Mouse (Mus musculus): ENCODE data around the gene Jakmip3.
A peak's percentile ranks its signal among the peaks of the same experiment; 100 is the strongest.

The Jakmip3 gene

GRCm38 (mm10) chr7:139095282-139095681 is 154.8 kb downstream of the Jakmip3 start:
- DNase-seq (ENCODE audit: low spot score in 2 of 2), result no peak

DNA sequence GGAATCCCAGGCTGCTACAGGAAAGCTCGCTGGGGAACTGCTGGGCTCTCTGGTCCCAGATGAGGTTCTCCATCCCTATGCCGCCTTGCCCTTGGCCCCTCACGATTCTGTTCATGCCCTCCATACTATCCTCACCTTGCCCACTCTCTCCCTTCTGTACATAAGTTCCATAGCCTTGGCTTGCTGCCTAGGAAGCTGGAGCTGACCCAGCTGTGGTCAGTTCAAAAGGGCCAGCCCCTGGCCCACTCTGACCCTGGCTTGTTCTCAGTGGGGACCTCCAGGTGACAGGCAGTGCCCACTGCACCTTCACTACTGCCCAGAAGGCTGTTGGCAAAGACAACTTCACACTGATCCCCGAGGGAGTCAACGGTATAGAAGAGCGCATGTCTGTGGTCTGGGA is 155.9 kb downstream of the Jakmip3 start:
- no peak for DNase-seq (ENCODE audit: low spot score in 2 of 2)

DNA sequence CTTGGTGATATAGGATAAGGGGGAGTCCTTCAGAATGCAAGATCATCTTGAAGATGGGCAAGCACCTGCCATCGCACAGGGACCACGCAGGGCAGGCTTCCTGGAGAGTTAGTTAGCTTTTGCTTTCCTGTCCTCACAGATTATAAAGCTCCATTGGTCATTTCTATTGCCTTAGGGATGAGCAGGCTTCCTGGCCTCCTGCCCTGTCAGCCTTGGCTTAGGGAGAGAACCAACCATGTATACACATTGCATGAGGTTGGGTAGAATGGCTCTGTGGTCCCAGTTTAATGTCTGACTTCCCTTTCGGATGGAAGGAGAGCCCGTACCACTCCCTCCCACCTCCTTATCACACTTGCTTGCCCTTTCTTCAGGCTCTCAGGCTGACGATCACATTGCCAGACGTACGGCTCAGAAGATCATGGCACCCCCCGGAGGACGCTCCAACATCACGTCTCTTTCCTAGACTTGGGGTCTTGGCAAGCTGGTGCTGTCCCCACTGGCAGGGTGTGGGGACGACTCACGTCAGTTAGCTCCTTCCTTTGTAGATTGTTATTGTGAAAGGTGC is 160.1 kb downstream of the Jakmip3 start:
- no peak for DNase-seq (ENCODE audit: low spot score in 2 of 2)

DNA sequence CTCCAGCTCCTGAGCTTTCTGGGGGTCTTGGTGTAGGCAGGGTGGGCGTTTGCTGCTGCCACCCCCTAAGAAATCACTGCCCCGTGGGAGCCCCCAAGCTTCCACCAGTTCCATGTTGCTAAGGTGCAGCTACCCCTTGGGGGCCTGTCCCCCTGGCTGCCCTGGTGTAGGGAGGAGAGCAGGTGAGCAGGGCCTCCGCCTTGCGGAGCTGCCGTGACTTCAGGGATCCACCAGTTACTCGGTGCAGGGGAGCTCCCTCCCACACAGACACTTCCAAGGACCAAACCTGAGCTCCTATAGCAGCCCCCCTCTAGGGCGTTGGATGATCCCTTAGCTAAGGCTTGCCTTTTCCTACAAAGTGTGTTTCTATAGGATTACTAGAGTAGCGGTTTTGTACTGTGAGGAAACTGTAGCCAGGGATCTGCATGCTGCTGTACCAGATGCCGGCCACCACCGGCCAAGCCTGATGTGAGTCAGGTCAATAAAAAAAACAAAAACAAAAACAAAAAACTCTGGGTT is 160.8 kb downstream of the Jakmip3 start:
- DNase-seq (ENCODE audit: low spot score in 2 of 2), result no peak

GRCm38 (mm10) chr7:139101826-139102225 is 161.3 kb downstream of the Jakmip3 start:
- DNase-seq (ENCODE audit: low spot score in 2 of 2), result peak in 1 of 2 experiments; percentile 52

DNA sequence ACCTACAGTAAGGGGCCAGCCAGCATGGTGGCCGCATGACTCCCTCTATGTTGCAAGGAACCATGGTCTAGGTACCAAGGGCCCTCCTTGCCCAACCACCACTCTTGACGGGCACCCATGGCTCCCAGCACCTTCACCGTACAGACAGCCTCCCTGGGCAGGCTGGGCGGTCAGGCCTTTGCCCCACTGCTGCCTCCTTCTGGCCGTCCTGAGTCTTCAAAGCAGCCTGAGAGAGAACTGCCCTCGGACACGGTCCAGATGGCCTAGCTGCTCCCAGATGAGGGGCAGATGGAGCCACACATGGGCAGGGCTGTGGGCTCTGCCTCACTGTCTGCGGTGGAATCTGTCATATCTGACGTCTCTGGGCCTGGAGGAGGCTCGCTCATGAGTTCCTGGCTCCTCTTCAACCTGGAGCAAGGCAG is 163.4 kb downstream of the Jakmip3 start:
- peak in 1 of 2 experiments; percentile 53 for DNase-seq (ENCODE audit: low spot score in 2 of 2)

DNA sequence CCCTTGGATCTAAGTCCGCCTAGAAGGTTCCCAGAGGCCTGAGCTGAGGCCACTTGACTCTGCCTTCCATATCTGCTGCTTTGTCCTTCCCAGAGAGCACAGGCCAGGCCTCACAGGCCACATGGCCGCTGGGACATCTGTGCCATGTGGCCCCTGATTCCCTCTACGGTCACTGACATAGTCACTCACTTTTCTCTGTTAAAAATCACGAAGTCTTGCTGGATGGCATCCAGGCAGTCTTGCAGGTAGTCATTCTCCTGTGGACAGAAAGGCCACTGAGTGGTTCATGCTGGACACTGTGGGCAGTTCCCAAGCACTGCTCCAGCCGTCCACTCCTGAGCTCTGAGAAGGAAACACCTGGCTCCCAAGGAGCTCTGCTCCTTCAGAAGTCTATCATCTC is 164.5 kb downstream of the Jakmip3 start:
- DNase-seq (ENCODE audit: low spot score in 2 of 2), result no peak

DNA sequence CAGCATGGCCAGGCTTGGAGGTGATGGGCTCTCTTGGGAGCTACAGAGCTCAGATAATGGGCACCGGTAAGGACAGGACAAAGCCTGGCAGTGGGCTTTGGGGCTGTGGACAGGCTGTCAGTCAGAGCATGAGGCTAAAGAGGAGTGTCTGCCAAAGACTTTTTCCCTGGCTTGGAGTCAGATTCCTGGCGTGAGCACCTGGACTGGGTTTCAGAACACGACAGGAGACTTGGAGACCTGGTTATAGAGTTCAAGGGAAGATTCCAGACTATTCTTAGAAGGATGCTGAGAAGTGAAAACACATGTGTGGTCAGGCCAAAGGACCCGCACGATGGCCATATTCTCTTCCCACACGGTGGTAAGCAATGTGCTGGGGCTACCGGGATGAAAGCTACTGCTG is 165.2 kb downstream of the Jakmip3 start:
- DNase-seq (ENCODE audit: low spot score in 2 of 2), result no peak

DNA sequence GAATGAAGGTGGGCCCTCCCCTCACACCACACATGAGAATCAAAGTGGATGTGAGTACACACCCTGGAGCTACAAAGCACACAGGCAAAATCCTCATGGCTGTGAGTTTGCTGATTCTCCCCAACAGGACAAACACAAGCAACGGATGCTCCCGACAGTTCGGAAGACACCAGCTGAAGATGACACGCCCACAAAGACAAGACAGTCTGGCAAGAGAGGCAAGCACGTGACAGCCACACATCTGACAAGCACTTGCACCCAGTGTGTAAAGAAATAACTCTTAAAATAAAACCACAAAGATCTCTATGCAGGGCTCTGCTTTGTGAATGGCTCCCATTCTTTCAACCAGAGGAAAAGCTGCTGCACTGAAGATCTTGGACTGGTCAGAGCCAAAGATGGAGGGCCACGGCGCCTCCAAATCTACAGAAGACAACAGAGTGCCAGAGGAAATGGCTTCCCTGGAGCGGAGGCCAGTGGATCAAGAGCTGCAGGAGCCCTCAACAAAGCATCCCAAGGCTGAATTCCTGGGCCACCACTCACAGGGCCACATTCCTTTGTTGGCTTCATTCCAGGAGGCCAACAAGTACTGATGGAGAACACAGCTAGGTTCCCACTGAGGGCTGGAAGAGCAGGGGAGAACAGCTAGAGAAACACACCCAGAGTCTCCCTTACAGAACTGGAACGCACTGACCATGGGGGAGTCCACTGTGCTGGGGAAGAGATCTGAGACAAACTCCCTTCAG is 167.5 kb downstream of the Jakmip3 start:
- peak; percentile 60 to 81 for DNase-seq (ENCODE audit: low spot score in 2 of 2)

- DNase-seq (ENCODE audit: low spot score in 2 of 2), result peak; percentile 89 to 91
Observed at GRCm38 (mm10) chr7:139119152-139119774, 178.7 kb downstream of the Jakmip3 start.

- no peak for DNase-seq (ENCODE audit: low spot score in 2 of 2)
Observed at GRCm38 (mm10) chr7:139119775-139120153, 179.2 kb downstream of the Jakmip3 start.

DNA sequence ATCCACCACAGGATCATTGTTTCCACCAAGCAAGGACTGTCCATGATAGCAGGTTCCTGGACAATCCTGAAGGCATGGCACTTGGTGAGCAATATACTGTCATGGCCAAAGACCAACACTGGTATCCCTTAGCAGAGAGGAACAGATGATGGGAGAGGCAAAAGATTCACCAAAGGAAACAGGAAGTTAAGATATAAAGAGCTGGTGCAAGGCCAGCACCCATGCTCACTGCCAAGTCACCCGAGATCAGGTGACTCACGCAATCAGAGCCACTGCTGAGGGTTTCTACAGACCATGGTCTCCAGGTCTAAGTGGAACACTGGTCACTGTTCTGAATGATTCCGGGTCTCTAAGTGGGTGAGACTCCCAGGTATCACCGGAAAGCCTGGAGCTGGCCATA is 185.4 kb downstream of the Jakmip3 start:
- DNase-seq (ENCODE audit: low spot score in 2 of 2), result no peak

DNA sequence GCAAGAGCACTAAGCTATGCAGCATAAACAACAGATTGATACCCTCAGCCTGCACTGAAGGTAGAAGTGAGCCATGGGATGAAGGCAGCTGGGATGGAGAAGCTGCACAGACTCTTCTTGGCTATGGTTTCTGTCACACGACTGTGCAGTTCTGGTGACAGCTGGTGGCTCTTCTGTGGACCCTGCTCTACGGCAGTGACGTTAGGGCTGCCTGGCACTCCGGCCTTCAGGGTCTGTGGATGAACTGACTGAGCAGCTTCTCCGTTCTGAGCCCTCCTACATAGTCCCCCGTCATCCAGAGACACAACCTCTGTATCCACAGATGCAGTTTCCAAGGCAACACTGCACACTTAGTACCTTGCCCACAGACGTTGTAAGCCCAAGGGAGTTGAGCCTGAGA is 186.0 kb downstream of the Jakmip3 start:
- peak in 1 of 2 experiments; percentile 61 for DNase-seq (ENCODE audit: low spot score in 2 of 2)

GRCm38 (mm10) chr7:139128994-139129393 is 188.5 kb downstream of the Jakmip3 start:
- no peak for DNase-seq (ENCODE audit: low spot score in 2 of 2)

GRCm38 (mm10) chr7:139130361-139130760 is 189.8 kb downstream of the Jakmip3 start:
- DNase-seq (ENCODE audit: low spot score in 2 of 2), result no peak

DNA sequence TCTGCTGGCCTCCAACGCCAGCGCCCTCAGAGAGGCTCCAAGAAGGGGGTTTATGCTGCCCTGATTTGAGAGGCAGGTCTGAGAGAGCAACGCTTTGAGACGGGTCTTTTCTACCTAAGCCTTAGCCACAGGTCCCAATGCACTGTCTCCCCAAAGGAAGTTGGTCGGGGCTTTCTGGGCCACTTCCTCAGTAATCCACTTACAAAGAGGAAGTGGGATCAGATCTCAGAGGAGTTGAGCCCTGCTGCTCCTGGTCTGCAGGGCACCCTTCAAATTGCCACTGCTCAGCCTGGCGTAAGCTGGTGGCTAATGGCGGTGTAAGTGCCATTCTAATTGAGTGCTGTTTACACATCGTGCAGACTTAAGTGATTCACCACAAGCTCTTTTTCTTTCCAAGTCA is 191.0 kb downstream of the Jakmip3 start:
- no peak for DNase-seq (ENCODE audit: low spot score in 2 of 2)

- peak; percentile 66 to 73 for DNase-seq (ENCODE audit: low spot score in 2 of 2)
Observed at GRCm38 (mm10) chr7:139133446-139133845, 192.9 kb downstream of the Jakmip3 start.

All from right cerebral cortex, postnatal 10 days (tissue).